Mouse (Mus musculus) small intestine, adult 2 months (tissue): Measurements from ENCODE around the gene Bcor. TPM values are rescaled to one million over a fixed set of nuclear protein-coding genes. Genes with fewer than 3 reads are reported as not detected.

ENCODE experiments used
- H3K27ac ChIP-seq: fragments of 200-500 bp; 2 replicates; pipeline ENCODE4 v1.5.1; 2012; ENCODE audit warnings: low read depth, low read length, control low read depth, inconsistent platforms; ENCODE audit not compliant: insufficient read depth
- H3K27me3 ChIP-seq: fragments of 200-500 bp; 2 replicates; pipeline ENCODE4 v1.6.1; 2012; ENCODE audit warnings: mild to moderate bottlenecking, moderate library complexity, low read length, inconsistent platforms; ENCODE audit not compliant: control insufficient read depth, insufficient read depth
- H3K36me3 ChIP-seq: fragments of 200-500 bp; 2 replicates; pipeline ENCODE4 v1.6.1; 2012; ENCODE audit warnings: mild to moderate bottlenecking, low read length, control low read depth, inconsistent platforms; ENCODE audit not compliant: control insufficient read depth, insufficient read depth
- H3K4me1 ChIP-seq: fragments of 200-500 bp; 2 replicates; pipeline ENCODE4 v1.6.1; 2012; ENCODE audit warnings: low read length, inconsistent platforms, mixed read lengths; ENCODE audit not compliant: control insufficient read depth, insufficient read depth, insufficient read length
- H3K4me3 ChIP-seq: fragments of 200-500 bp; 2 replicates; pipeline ENCODE4 v1.5.1; 2012; ENCODE audit warnings: low read depth, mild to moderate bottlenecking, control low read depth, inconsistent platforms, low read length, moderate library complexity
- CTCF ChIP-seq: fragments of 200-500 bp; IDR thresholded peaks from 2 replicates; pipeline ENCODE4 v1.5.1; 2012; ENCODE audit warnings: low read depth, mild to moderate bottlenecking, control low read depth, inconsistent platforms, low read length, moderate library complexity, mixed read lengths; ENCODE audit not compliant: insufficient replicate concordance, insufficient read length; ENCODE audit errors: extremely low read depth
- POLR2A ChIP-seq: fragments of 200-500 bp; IDR thresholded peaks from 2 replicates; pipeline ENCODE4 v1.6.1; 2012; ENCODE audit warnings: low read depth, mild to moderate bottlenecking, control low read depth, inconsistent platforms, low read length, moderate library complexity
- WGBS: fragments of 180-500 bp; shearing (Covaris S2); methylation state at CpG from one replicate; pipeline ENCODE4 v1.1.7; 2018; 5-methylcytosine and 5-hydroxymethylcytosine counted together
- polyA plus RNA-seq: library from polyadenylated mRNA; depleted of rRNA; stranded (reverse); fragments of >200 nt; gene quantifications from 2 replicates; pipeline ENCODE4 v1.2.3, GENCODE M21; 2012

The Bcor gene
- polyA plus RNA-seq, 1 experiment = 5.5 TPM

- no peak overlapping the region for H3K27ac ChIP-seq
- no peak for TF ChIP-seq POLR2A
- no peak for TF ChIP-seq CTCF
- H3K4me1 ChIP-seq = 0 out of 2 replicates have a peak, but pooled peaks cover 3% of the 10 kb centered on the region
- WGBS = 62% methylated on average over 9 of the region's 9 CpGs
- H3K27me3 ChIP-seq = no peaks in the 10 kb centered on the region
- no peak overlapping the region for H3K4me3 ChIP-seq
- H3K36me3 ChIP-seq = peaks cover 22% of the 10 kb centered on the region
Measured at GRCm38 (mm10) chrX:12053315-12053914, 106.7 kb downstream of the Bcor start.

- H3K27me3 ChIP-seq = no peaks in the 10 kb centered on the region
- WGBS = 96% methylated on average over 1 of the region's 1 CpGs
- no peak overlapping the region for H3K27ac ChIP-seq
- peaks cover 20% of the 10 kb centered on the region for H3K36me3 ChIP-seq
- no peak for TF ChIP-seq CTCF
- 0 out of 2 replicates have a peak, but pooled peaks cover 3% of the 10 kb centered on the region for H3K4me1 ChIP-seq
- H3K4me3 ChIP-seq = no peak overlapping the region
Measured at GRCm38 (mm10) chrX:12052651-12053050, 107.5 kb downstream of the Bcor start.

DNA sequence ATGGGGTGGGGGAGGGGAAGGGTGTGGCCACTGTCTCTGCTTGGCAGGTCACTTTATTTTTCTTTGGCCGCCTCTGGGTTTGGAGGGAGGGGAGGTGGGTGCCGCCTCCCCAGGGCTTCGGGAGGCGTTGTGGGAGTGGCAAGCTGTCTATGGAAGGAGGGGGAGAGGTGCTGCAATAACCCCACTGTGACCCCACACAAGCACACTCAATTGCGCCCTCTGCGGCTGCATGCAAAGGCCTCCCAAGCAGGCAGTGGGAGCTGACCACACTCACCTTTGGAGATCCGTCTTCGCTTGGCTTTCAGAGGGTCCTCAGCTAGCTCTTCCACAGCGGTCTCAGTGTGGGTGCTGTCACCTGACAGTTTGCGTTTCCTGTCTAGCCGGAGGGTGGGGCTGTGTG is 111.4 kb downstream of the Bcor start:
- H3K27me3 ChIP-seq = no peaks in the 10 kb centered on the region
- no peak overlapping the region for H3K27ac ChIP-seq
- no peak overlapping the region for H3K4me3 ChIP-seq
- peaks cover 6% of the 10 kb centered on the region; the same call in 1 of the 2 replicates for H3K4me1 ChIP-seq
- 77% methylated on average over 11 of the region's 11 CpGs for WGBS
- TF ChIP-seq CTCF (no peak), POLR2A (no peak)
- H3K36me3 ChIP-seq = peaks cover 16% of the 10 kb centered on the region

DNA sequence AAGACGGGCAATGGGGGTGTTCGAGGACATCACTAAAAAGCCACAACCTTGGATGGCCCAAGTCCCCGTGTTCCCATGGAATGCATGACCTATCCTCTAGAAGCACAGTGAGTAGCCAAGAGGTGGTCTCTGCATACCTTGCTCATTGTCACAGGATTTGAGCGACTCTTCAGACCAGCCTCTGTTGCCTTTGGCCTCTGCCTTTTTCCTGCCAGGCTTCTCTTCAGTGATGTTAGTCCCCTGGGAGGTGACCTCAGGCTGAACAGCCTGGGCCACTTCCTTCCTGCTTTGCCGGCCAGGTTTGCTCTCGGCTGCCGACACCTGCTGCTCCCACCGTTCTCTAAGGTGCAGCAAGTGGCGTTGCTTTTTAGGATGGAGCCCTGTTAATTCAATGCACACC is 112.0 kb downstream of the Bcor start:
- Histone ChIP-seq H3K36me3 (peaks cover 16% of the 10 kb centered on the region), H3K27me3 (no peaks in the 10 kb centered on the region), H3K4me1 (peaks cover 10% of the 10 kb centered on the region; the same call in 1 of the 2 replicates), H3K4me3 (no peak overlapping the region), H3K27ac (no peak overlapping the region)
- TF ChIP-seq POLR2A = no peak
- no peak for TF ChIP-seq CTCF
- 61% methylated on average over 9 of the region's 9 CpGs for WGBS

GRCm38 (mm10) chrX:12047223-12047911 is 112.8 kb downstream of the Bcor start:
- 76% methylated on average over 16 of the region's 16 CpGs for WGBS
- H3K36me3 ChIP-seq = peaks cover 15% of the 10 kb centered on the region

GRCm38 (mm10) chrX:12046676-12047075 is 113.5 kb downstream of the Bcor start:
- no peaks in the 10 kb centered on the region for H3K27me3 ChIP-seq
- WGBS = 87% methylated on average over 13 of the region's 13 CpGs
- TF ChIP-seq POLR2A = no peak
- no peak for TF ChIP-seq CTCF
- no peak overlapping the region for H3K27ac ChIP-seq
- peaks cover 12% of the 10 kb centered on the region; the same call in 1 of the 2 replicates for H3K4me1 ChIP-seq
- H3K4me3 ChIP-seq = no peak overlapping the region
- H3K36me3 ChIP-seq = peaks cover 15% of the 10 kb centered on the region

More at GRCm38 (mm10) chrX:12047223-12047911, 112.8 kb downstream of the Bcor start:
- no peaks in the 10 kb centered on the region for H3K27me3 ChIP-seq
- no peak overlapping the region for H3K4me3 ChIP-seq
- H3K4me1 ChIP-seq = peaks cover 12% of the 10 kb centered on the region; the same call in 1 of the 2 replicates
- no peak overlapping the region for H3K27ac ChIP-seq
- TF ChIP-seq CTCF (no peak), POLR2A (no peak)

- 41% methylated on average over 14 of the region's 14 CpGs for WGBS
- H3K27ac ChIP-seq = peak overlapping the region; percentile 32; the same call in 1 of the 2 replicates
- H3K36me3 ChIP-seq = peaks cover 24% of the 10 kb centered on the region
- no peaks in the 10 kb centered on the region for H3K27me3 ChIP-seq
- no peak for TF ChIP-seq CTCF
- no peak for TF ChIP-seq POLR2A
- H3K4me3 ChIP-seq = 0 out of 2 replicates have a peak overlapping the region, but pooled peaks have one; percentile 16
- peaks cover 9% of the 10 kb centered on the region; the same call in 1 of the 2 replicates for H3K4me1 ChIP-seq
Measured at GRCm38 (mm10) chrX:12043352-12043751, 116.8 kb downstream of the Bcor start.
